Mouse (Mus musculus) MEL (cell line): ENCODE data around the gene Iqgap3.

Source experiments
- CHD2 ChIP-seq: IDR thresholded peaks from 2 replicates; pipeline ENCODE4 v1.6.1; 2011; ENCODE audit warnings: low read length, improper control_type of control experiment
- CTCF ChIP-seq, 3 experiments: IDR thresholded peaks in 2 of 3; conservative IDR thresholded peaks in 1 of 3; 2 replicates each; pipeline ENCODE4 v1.5.1; 2011 to 2012; ENCODE audit warnings: low read length in 3 of 3, low read depth in 2 of 3, mild to moderate bottlenecking in 2 of 3, improper control_type of control experiment in 1 of 3, inconsistent platforms in 1 of 3, mixed read lengths in 1 of 3, moderate library complexity in 1 of 3; ENCODE audit not compliant: control insufficient read depth in 1 of 3, insufficient read depth in 1 of 3, poor library complexity in 1 of 3, severe bottlenecking in 1 of 3
- MAFK ChIP-seq: IDR thresholded peaks from 2 replicates; pipeline ENCODE4 v1.6.1; 2011; ENCODE audit warnings: low read depth, mild to moderate bottlenecking, low read length, improper control_type of control experiment, borderline replicate concordance

DNA sequence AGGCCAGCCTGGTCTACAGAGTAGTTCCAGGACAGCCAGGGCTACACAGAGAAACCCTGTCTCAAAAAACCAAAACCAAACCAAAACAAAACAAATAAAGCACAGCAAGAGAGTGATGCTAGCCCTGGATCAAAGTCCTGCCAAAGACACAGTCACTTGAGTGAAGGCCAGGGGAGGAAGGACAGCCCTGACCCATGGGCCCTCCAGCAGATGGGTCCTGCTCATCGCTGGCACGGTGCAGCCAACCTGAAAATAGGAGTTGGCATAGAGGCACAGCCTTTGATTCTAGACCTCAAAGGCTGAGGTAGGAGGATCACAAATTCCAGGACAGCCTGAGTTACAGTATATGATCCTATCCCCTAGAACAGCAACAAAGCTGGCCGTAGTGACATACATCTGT is 49.3 kb downstream of the Iqgap3 start:
- TF ChIP-seq CTCF (IDR thresholded peaks at IDR 0.05 in 2 of 3, conservative IDR thresholded peaks at IDR 0.05 in 1 of 3; ENCODE audit: control insufficient read depth in 1 of 3, insufficient read depth in 1 of 3, low read depth in 2 of 3, low read length in 3 of 3, poor library complexity in 1 of 3, severe bottlenecking in 1 of 3) = no peak
- TF ChIP-seq MAFK = no peak
- TF ChIP-seq CHD2 = no peak
